Mouse (Mus musculus): Measurements from ENCODE around the gene Lad1.
A peak's percentile ranks its signal among the peaks of the same experiment; 100 is the strongest.

Gene Lad1

GRCm38 (mm10) chr1:135882385-135883109, 64.1 kb downstream of the Lad1 start:
- peak; percentile 68 for DNase-seq (ENCODE audit: low spot score)
